Mouse (Mus musculus) erythroblast, embryonic 14.5 days (primary cell): ENCODE measurements around the gene Gm13275.
"Not testable (repeated sequence)": the region's sequence is repeated elsewhere in the genome, so short reads cannot be mapped to it uniquely, and the experiment has no call there.

Source experiments
- GATA1 ChIP-seq: IDR thresholded peaks from 2 replicates; pipeline ENCODE4 v1.6.1; 2012; ENCODE audit warnings: low read length, inconsistent platforms, mixed read lengths
- TAL1 ChIP-seq: IDR thresholded peaks from 3 replicates; pipeline ENCODE4 v1.6.1; 2012; ENCODE audit warnings: low read length, inconsistent platforms, mixed read lengths

DNA sequence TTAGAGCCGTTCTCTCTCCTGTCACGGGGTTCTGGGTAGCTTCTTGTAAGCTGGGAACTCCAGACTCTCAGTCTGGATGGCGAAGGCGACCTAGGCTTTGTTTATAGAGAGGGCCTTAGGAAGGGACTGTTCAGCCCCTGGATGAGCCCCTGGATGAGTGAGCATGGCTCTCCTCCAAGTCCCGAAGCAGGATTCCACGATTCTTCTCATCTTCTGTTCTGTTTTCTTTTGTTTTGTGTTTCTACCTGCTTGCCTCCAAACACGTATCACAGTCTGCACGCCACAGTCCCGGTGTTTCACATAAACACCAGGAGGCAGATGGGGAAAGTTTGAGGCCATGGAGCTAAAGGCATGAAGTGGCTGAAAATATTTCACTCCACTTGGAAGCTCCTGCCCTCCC is 35.5 kb upstream of the Gm13275 start:
- TF ChIP-seq GATA1, TAL1: not testable (repeated sequence)
